Mouse (Mus musculus) thymus, adult 2 months (tissue): ENCODE measurements around the gene Foxd4. TPM values are rescaled to one million over a fixed set of nuclear protein-coding genes. Genes with fewer than 3 reads are reported as not detected.

Experiments
- DNase-seq: peaks from one replicate; pipeline ENCODE4 v3.0.0; 2021
- H3K27ac ChIP-seq: fragments of 200-500 bp; 2 replicates; pipeline ENCODE4 v1.5.1; 2012; ENCODE audit warnings: low read length, control low read depth; ENCODE audit not compliant: control insufficient read depth, insufficient read depth
- H3K27me3 ChIP-seq: fragments of 200-500 bp; 2 replicates; pipeline ENCODE4 v1.6.1; 2012; ENCODE audit warnings: mild to moderate bottlenecking, low read length, moderate library complexity, mixed read lengths; ENCODE audit not compliant: control insufficient read depth, insufficient read depth
- H3K36me3 ChIP-seq: fragments of 200-500 bp; 2 replicates; pipeline ENCODE4 v1.6.1; 2012; ENCODE audit warnings: mild to moderate bottlenecking, low read length, moderate library complexity; ENCODE audit not compliant: control insufficient read depth, insufficient read depth
- H3K4me1 ChIP-seq: fragments of 200-500 bp; replicated peaks from 2 replicates; pipeline ENCODE4 v1.6.1; 2012; ENCODE audit warnings: low read length; ENCODE audit not compliant: control insufficient read depth, insufficient read depth
- H3K4me3 ChIP-seq: fragments of 200-500 bp; 2 replicates; pipeline ENCODE4 v1.5.1; 2012; ENCODE audit warnings: mild to moderate bottlenecking, low read length, control low read depth, moderate library complexity; ENCODE audit not compliant: control insufficient read depth, insufficient read depth
- CTCF ChIP-seq: fragments of 200-500 bp; IDR thresholded peaks from 2 replicates; pipeline ENCODE4 v1.5.1; 2012; ENCODE audit warnings: mild to moderate bottlenecking, control low read depth, low read length, moderate library complexity, borderline replicate concordance; ENCODE audit not compliant: control insufficient read depth, poor library complexity, insufficient read depth; ENCODE audit errors: extremely low read depth
- POLR2A ChIP-seq: fragments of 200-500 bp; IDR thresholded peaks from 2 replicates; pipeline ENCODE4 v1.6.1; 2012; ENCODE audit warnings: mild to moderate bottlenecking, low read length, control low read depth, moderate library complexity; ENCODE audit not compliant: control insufficient read depth, poor library complexity, insufficient read depth; ENCODE audit errors: extremely low read depth
- WGBS: fragments of 180-500 bp; shearing (Covaris S2); methylation state at CpG from one replicate; pipeline ENCODE4 v1.1.7; 2018; 5-methylcytosine and 5-hydroxymethylcytosine counted together
- polyA plus RNA-seq: library from polyadenylated mRNA; depleted of rRNA; stranded (reverse); fragments of >200 nt; gene quantifications from 2 replicates; pipeline ENCODE4 v1.2.3, GENCODE M21; 2012

Gene Foxd4
- polyA plus RNA-seq, 1 experiment: not detected

- no peak for TF ChIP-seq CTCF
- no peak for TF ChIP-seq POLR2A
- DNase-seq: no peak
- over 99% methylated on average over 6 of the region's 6 CpGs for WGBS
- H3K36me3 ChIP-seq: no peaks in the 10 kb centered on the region
- no peak overlapping the region for H3K4me3 ChIP-seq
- H3K4me1 ChIP-seq: no peaks in the 10 kb centered on the region
- no peak overlapping the region for H3K27ac ChIP-seq
- no peaks in the 10 kb centered on the region for H3K27me3 ChIP-seq
Measured at GRCm38 (mm10) chr19:24907655-24908054, 6.7 kb upstream of the Foxd4 start.

GRCm38 (mm10) chr19:24902821-24903220 lies 1.8 kb upstream of the Foxd4 start:
- no peak for TF ChIP-seq POLR2A
- TF ChIP-seq CTCF: no peak
- Histone ChIP-seq H3K36me3 (no peaks in the 10 kb centered on the region), H3K4me1 (no peaks in the 10 kb centered on the region), H3K4me3 (no peak overlapping the region), H3K27me3 (peaks cover 24% of the 10 kb centered on the region), H3K27ac (no peak overlapping the region)
- 75% methylated on average over 2 of the region's 2 CpGs for WGBS
- DNase-seq: no peak

- peaks cover 28% of the 10 kb centered on the region for H3K27me3 ChIP-seq
- no peaks in the 10 kb centered on the region for H3K36me3 ChIP-seq
- DNase-seq: no peak
- WGBS: 2% methylated on average over 2 of the region's 2 CpGs
- TF ChIP-seq CTCF: no peak
- TF ChIP-seq POLR2A: no peak
- no peak overlapping the region for H3K4me3 ChIP-seq
- no peaks in the 10 kb centered on the region for H3K4me1 ChIP-seq
- H3K27ac ChIP-seq: no peak overlapping the region
Measured at GRCm38 (mm10) chr19:24902256-24902655, 1.3 kb upstream of the Foxd4 start.

GRCm38 (mm10) chr19:24901666-24902065 lies 669 bp upstream of the Foxd4 start:
- no peak for DNase-seq
- Histone ChIP-seq H3K36me3 (no peaks in the 10 kb centered on the region), H3K27ac (no peak overlapping the region), H3K27me3 (peaks cover 34% of the 10 kb centered on the region), H3K4me1 (no peaks in the 10 kb centered on the region), H3K4me3 (no peak overlapping the region)
- 20% methylated on average over 3 of the region's 3 CpGs for WGBS
- TF ChIP-seq CTCF (no peak), POLR2A (no peak)

GRCm38 (mm10) chr19:24899578-24900544 lies 1.1 kb downstream of the Foxd4 start:
- no peak for TF ChIP-seq POLR2A
- 1% methylated on average over 84 of the region's 84 CpGs for WGBS
- Histone ChIP-seq H3K4me1 (no peaks in the 10 kb centered on the region), H3K4me3 (no peak overlapping the region), H3K27ac (no peak overlapping the region), H3K36me3 (no peaks in the 10 kb centered on the region), H3K27me3 (peaks cover 37% of the 10 kb centered on the region)
- DNase-seq: no peak

GRCm38 (mm10) chr19:24898737-24899577 lies 2.0 kb downstream of the Foxd4 start:
- Histone ChIP-seq H3K27ac (no peak overlapping the region), H3K4me3 (no peak overlapping the region), H3K36me3 (no peaks in the 10 kb centered on the region), H3K27me3 (peaks cover 37% of the 10 kb centered on the region), H3K4me1 (no peaks in the 10 kb centered on the region)
- 8% methylated on average over 34 of the region's 34 CpGs for WGBS
- no peak for TF ChIP-seq POLR2A
- TF ChIP-seq CTCF: no peak
- no peak for DNase-seq
